ENCODE assay signal across 19 mouse cellular contexts in genomic region chr5:104062773-104063551, GRCm38 (mm10). TPM values are rescaled to one million over a fixed set of nuclear protein-coding genes. Genes with fewer than 3 reads are reported as not detected.
DNase-seq lines count a peak whose midpoint lies in the region; ATAC-seq and TF ChIP-seq lines count a peak whose summit lies in the region.
"Had no signal": no experiment of that assay in that cellular context is flagged by ENCODE, and none has a peak within 500 bp of the region (broad histone marks: within the 10 kb centered on the region; RNA-seq: fewer than 3 reads in every experiment).

No protein-coding gene starts in this region.

- no peaks in the 10 kb centered on the region for H3K4me1 ChIP-seq in intestine, embryonic 15.5 days (replicated peaks)
- no peaks in the 10 kb centered on the region for H3K4me1 ChIP-seq in intestine, postnatal 0 days (replicated peaks; ENCODE audit: control insufficient read depth, insufficient read depth, low read length)
- H3K4me1 ChIP-seq in liver, embryonic 12.5 days: peaks cover 26% of the 10 kb centered on the region
- peaks cover 6% of the 10 kb centered on the region; the same call in 1 of the 2 replicates for H3K4me1 ChIP-seq in olfactory bulb, adult 2 months (ENCODE audit: control insufficient read depth, insufficient read depth, low read length)
- H3K4me1 ChIP-seq in kidney, embryonic 15.5 days: peaks cover 7% of the 10 kb centered on the region; the same call in 1 of the 2 replicates
- no peaks in the 10 kb centered on the region for H3K4me1 ChIP-seq in midbrain, embryonic 13.5 days (replicated peaks)
- H3K4me1 ChIP-seq: heart, embryonic 13.5 days; limb, embryonic 10.5 days; neural tube, embryonic 12.5 days had no signal

- no peaks in the 10 kb centered on the region for H3K27me3 ChIP-seq in intestine, embryonic 15.5 days (replicated peaks)
- H3K27me3 ChIP-seq in intestine, postnatal 0 days (replicated peaks; ENCODE audit: control insufficient read depth, insufficient read depth, low read length): no peaks in the 10 kb centered on the region
- H3K27me3 ChIP-seq in liver, embryonic 12.5 days (replicated peaks): no peaks in the 10 kb centered on the region
- H3K27me3 ChIP-seq in kidney, embryonic 15.5 days: no peaks in the 10 kb centered on the region
- H3K27me3 ChIP-seq in midbrain, embryonic 13.5 days: no peaks in the 10 kb centered on the region
- H3K27me3 ChIP-seq: heart, embryonic 13.5 days; neural tube, embryonic 12.5 days had no signal

- H3K36me3 ChIP-seq in intestine, embryonic 15.5 days: peaks cover 10% of the 10 kb centered on the region
- H3K36me3 ChIP-seq in intestine, postnatal 0 days (ENCODE audit: control insufficient read depth, insufficient read depth): peaks cover 46% of the 10 kb centered on the region
- peaks cover 68% of the 10 kb centered on the region for H3K36me3 ChIP-seq in liver, embryonic 12.5 days
- H3K36me3 ChIP-seq in kidney, embryonic 15.5 days: peaks cover 67% of the 10 kb centered on the region
- H3K36me3 ChIP-seq in midbrain, embryonic 13.5 days: peaks cover 53% of the 10 kb centered on the region

- H3K9me3 ChIP-seq in intestine, embryonic 15.5 days: no peaks in the 10 kb centered on the region
- H3K9me3 ChIP-seq in intestine, postnatal 0 days (ENCODE audit: control insufficient read depth): no peaks in the 10 kb centered on the region
- no peaks in the 10 kb centered on the region for H3K9me3 ChIP-seq in liver, embryonic 12.5 days (replicated peaks)
- no peaks in the 10 kb centered on the region for H3K9me3 ChIP-seq in kidney, embryonic 15.5 days (replicated peaks)
- no peaks in the 10 kb centered on the region for H3K9me3 ChIP-seq in midbrain, embryonic 13.5 days
- H3K9me3 ChIP-seq: heart, embryonic 13.5 days; limb, embryonic 10.5 days; neural tube, embryonic 12.5 days had no signal

- DNase-seq in c-Kit-negative CD71-positive TER-119-positive erythroid progenitor cells, embryonic 14.5 days (ENCODE audit: low read depth, low spot score): peak; percentile 47
- DNase-seq in kidney, postnatal 10 days: no peak
- DNase-seq: adrenal gland, adult 8-10 months; forebrain, postnatal 0 days; gastrocnemius, postnatal 36 days; heart, postnatal 4 days; kidney, postnatal 25 days; lung, embryonic 14.5 days; thymus, postnatal 25 days had no signal

- no peak overlapping the region for H3K9ac ChIP-seq in intestine, embryonic 15.5 days
- no peak overlapping the region for H3K9ac ChIP-seq in intestine, postnatal 0 days (ENCODE audit: low read depth, low read length)
- peak overlapping the region; percentile 66 for H3K9ac ChIP-seq in liver, embryonic 12.5 days
- H3K9ac ChIP-seq in kidney, embryonic 15.5 days: no peak overlapping the region
- H3K9ac ChIP-seq in midbrain, embryonic 13.5 days (replicated peaks): no peak overlapping the region
- H3K9ac ChIP-seq: forebrain, postnatal 0 days; heart, embryonic 13.5 days; lung, embryonic 14.5 days; neural tube, embryonic 12.5 days had no signal

- TF ChIP-seq POLR2A in olfactory bulb, adult 2 months (IDR thresholded peaks at IDR 0.05; ENCODE audit: insufficient read depth, low read depth, low read length): no peak

- no peak overlapping the region for H3K4me2 ChIP-seq in intestine, embryonic 15.5 days (replicated peaks)
- no peak overlapping the region for H3K4me2 ChIP-seq in intestine, postnatal 0 days (replicated peaks; ENCODE audit: low read depth)
- H3K4me2 ChIP-seq in liver, embryonic 12.5 days: peak overlapping the region; percentile 64
- H3K4me2 ChIP-seq in kidney, embryonic 15.5 days: no peak overlapping the region
- no peak overlapping the region for H3K4me2 ChIP-seq in midbrain, embryonic 13.5 days (replicated peaks)
- H3K4me2 ChIP-seq: heart, embryonic 13.5 days; lung, embryonic 14.5 days; neural tube, embryonic 12.5 days had no signal

- peak; percentile 56; the same call in 1 of the 2 replicates for ATAC-seq in intestine, embryonic 15.5 days
- ATAC-seq in intestine, postnatal 0 days: no peak
- ATAC-seq in liver, embryonic 12.5 days: peak; percentile 100
- no peak; the same call in 1 of the 2 replicates for ATAC-seq in kidney, embryonic 15.5 days (replicated peaks; ENCODE audit: low FRiP score)
- ATAC-seq in midbrain, embryonic 13.5 days: no peak

- H3K4me3 ChIP-seq in intestine, embryonic 15.5 days (replicated peaks): no peak overlapping the region
- no peak overlapping the region for H3K4me3 ChIP-seq in intestine, postnatal 0 days (ENCODE audit: low read depth, low read length)
- no peak overlapping the region for H3K4me3 ChIP-seq in liver, embryonic 12.5 days
- H3K4me3 ChIP-seq in olfactory bulb, adult 2 months (ENCODE audit: insufficient read depth, low read depth, low read length): no peak overlapping the region
- no peak overlapping the region for H3K4me3 ChIP-seq in kidney, embryonic 15.5 days (replicated peaks)
- no peak overlapping the region for H3K4me3 ChIP-seq in midbrain, embryonic 13.5 days (replicated peaks)
- H3K4me3 ChIP-seq: heart, embryonic 13.5 days; limb, embryonic 10.5 days; neural tube, embryonic 12.5 days had no signal

- no peak overlapping the region for H3K27ac ChIP-seq in intestine, embryonic 15.5 days
- H3K27ac ChIP-seq in intestine, postnatal 0 days (ENCODE audit: low read depth, low read length): no peak overlapping the region
- H3K27ac ChIP-seq in liver, embryonic 12.5 days: peak overlapping the region; percentile 90
- peak overlapping the region; percentile 25; the same call in 1 of the 2 replicates for H3K27ac ChIP-seq in olfactory bulb, adult 2 months (ENCODE audit: insufficient read depth, low read depth, low read length)
- no peak overlapping the region for H3K27ac ChIP-seq in kidney, embryonic 15.5 days
- H3K27ac ChIP-seq in midbrain, embryonic 13.5 days: no peak overlapping the region
- H3K27ac ChIP-seq: heart, embryonic 13.5 days; limb, embryonic 10.5 days; macrophage; neural tube, embryonic 12.5 days had no signal

- 86% methylated on average over 11 of the region's 11 CpGs for WGBS in intestine, embryonic 15.5 days
- 92% methylated on average over 11 of the region's 11 CpGs for WGBS in intestine, postnatal 0 days
- WGBS in liver, embryonic 12.5 days (ENCODE audit: insufficient replicate concordance): 61% methylated on average over 11 of the region's 11 CpGs
- WGBS in olfactory bulb, adult 2 months: 76% methylated on average over 11 of the region's 11 CpGs
- 93% methylated on average over 11 of the region's 11 CpGs for WGBS in kidney, embryonic 15.5 days
- 87% methylated on average over 11 of the region's 11 CpGs for WGBS in midbrain, embryonic 13.5 days

- no peak for TF ChIP-seq CTCF in intestine, postnatal 0 days (IDR thresholded peaks at IDR 0.05; ENCODE audit: low read depth)
- no peak for TF ChIP-seq CTCF in olfactory bulb, adult 2 months (IDR thresholded peaks at IDR 0.05; ENCODE audit: insufficient read depth, low read depth, low read length)

RNA-seq across cellular contexts. Expression of gene Gm17660, which starts 14.4 kb away (rescaled TPM):
- polyA plus RNA-seq in intestine, embryonic 15.5 days (2015; fragmentation: Nextera tagmentation; extraction: Ambion mirVana): not detected in 2 replicates
- polyA plus RNA-seq in intestine, postnatal 0 days (2015; fragmentation: Nextera tagmentation; extraction: Ambion mirVana): 1.1 and 1.5 TPM in 2 replicates
- not detected in 2 replicates for polyA plus RNA-seq in liver, embryonic 12.5 days (2016; fragmentation: Nextera tagmentation; extraction: Ambion mirVana)
- not detected in 2 replicates for polyA plus RNA-seq in olfactory bulb, adult 2 months (2012; ENCODE audit: insufficient read depth, insufficient read length, low replicate concordance, missing spikeins)
- 0.38 TPM in 1 of 2 replicates, not detected in the other for polyA plus RNA-seq in kidney, embryonic 15.5 days (2015; fragmentation: Nextera tagmentation; extraction: Ambion mirVana)
- polyA plus RNA-seq in midbrain, embryonic 13.5 days (2015; fragmentation: Nextera tagmentation; extraction: Ambion mirVana): not detected in 2 replicates
- polyA plus RNA-seq: heart, embryonic 13.5 days; limb, embryonic 10.5 days; lung, embryonic 14.5 days; macrophage; neural tube, embryonic 12.5 days had no signal

RNA-seq across cellular contexts. Expression of gene Nudt9, which starts 16.9 kb away (rescaled TPM):
- polyA plus RNA-seq in intestine, embryonic 15.5 days (2015; fragmentation: Nextera tagmentation; extraction: Ambion mirVana): 61.7 and 63.6 TPM in 2 replicates
- 81.1 and 82.0 TPM in 2 replicates for polyA plus RNA-seq in intestine, postnatal 0 days (2015; fragmentation: Nextera tagmentation; extraction: Ambion mirVana)
- 86.3 and 88.9 TPM in 2 replicates for polyA plus RNA-seq in liver, embryonic 12.5 days (2016; fragmentation: Nextera tagmentation; extraction: Ambion mirVana)
- polyA plus RNA-seq in olfactory bulb, adult 2 months (2012; ENCODE audit: insufficient read depth, insufficient read length, low replicate concordance, missing spikeins): not detected in 2 replicates
- polyA plus RNA-seq in kidney, embryonic 15.5 days (2015; fragmentation: Nextera tagmentation; extraction: Ambion mirVana): 59.9 and 64.1 TPM in 2 replicates
- polyA plus RNA-seq in midbrain, embryonic 13.5 days (2015; fragmentation: Nextera tagmentation; extraction: Ambion mirVana): 54.8 and 58.2 TPM in 2 replicates

RNA-seq across cellular contexts. Expression of gene Hsd17b11, which starts 41.2 kb away (rescaled TPM):
- polyA plus RNA-seq in intestine, embryonic 15.5 days (2015; fragmentation: Nextera tagmentation; extraction: Ambion mirVana): 8.2 and 8.4 TPM in 2 replicates
- 48.7 and 55.3 TPM in 2 replicates for polyA plus RNA-seq in intestine, postnatal 0 days (2015; fragmentation: Nextera tagmentation; extraction: Ambion mirVana)
- 1.5 and 1.7 TPM in 2 replicates for polyA plus RNA-seq in liver, embryonic 12.5 days (2016; fragmentation: Nextera tagmentation; extraction: Ambion mirVana)
- not detected in 2 replicates for polyA plus RNA-seq in olfactory bulb, adult 2 months (2012; ENCODE audit: insufficient read depth, insufficient read length, low replicate concordance, missing spikeins)
- polyA plus RNA-seq in kidney, embryonic 15.5 days (2015; fragmentation: Nextera tagmentation; extraction: Ambion mirVana): 7.3 and 8.0 TPM in 2 replicates
- 1.2 and 1.8 TPM in 2 replicates for polyA plus RNA-seq in midbrain, embryonic 13.5 days (2015; fragmentation: Nextera tagmentation; extraction: Ambion mirVana)

RNA-seq across cellular contexts. Expression of gene Sparcl1, which starts 50.6 kb away (rescaled TPM):
- 185 and 198 TPM in 2 replicates for polyA plus RNA-seq in intestine, embryonic 15.5 days (2015; fragmentation: Nextera tagmentation; extraction: Ambion mirVana)
- 158 and 165 TPM in 2 replicates for polyA plus RNA-seq in intestine, postnatal 0 days (2015; fragmentation: Nextera tagmentation; extraction: Ambion mirVana)
- polyA plus RNA-seq in liver, embryonic 12.5 days (2016; fragmentation: Nextera tagmentation; extraction: Ambion mirVana): 3.0 and 3.8 TPM in 2 replicates
- polyA plus RNA-seq in olfactory bulb, adult 2 months (2012; ENCODE audit: insufficient read depth, insufficient read length, low replicate concordance, missing spikeins): 627 and 723 TPM in 2 replicates
- polyA plus RNA-seq in kidney, embryonic 15.5 days (2015; fragmentation: Nextera tagmentation; extraction: Ambion mirVana): 47.6 and 68.2 TPM in 2 replicates
- 72.8 and 84.5 TPM in 2 replicates for polyA plus RNA-seq in midbrain, embryonic 13.5 days (2015; fragmentation: Nextera tagmentation; extraction: Ambion mirVana)
- polyA plus RNA-seq: macrophage had no signal

Comparison
In these comparisons a context has a peak if more than half of its experiments do, and no peak if none do; other contexts are left out.
1. ATAC-seq: peak in intestine, embryonic 15.5 days (single experiment) and liver, embryonic 12.5 days (single experiment); none in intestine, postnatal 0 days (single experiment), kidney, embryonic 15.5 days (single experiment) and midbrain, embryonic 13.5 days (single experiment).
2. H3K27ac ChIP-seq: peak in liver, embryonic 12.5 days (single experiment) and olfactory bulb, adult 2 months (single experiment); none in intestine, embryonic 15.5 days (single experiment), intestine, postnatal 0 days (single experiment), kidney, embryonic 15.5 days (single experiment) and midbrain, embryonic 13.5 days (single experiment).